In genomic region chr13:84346569-84346968, GRCm38 (mm10) we compare ENCODE assay signal across 11 mouse cellular contexts.
DNase-seq lines count a peak whose midpoint lies in the region; ATAC-seq lines count a peak whose summit lies in the region.
"Had no signal": no experiment of that assay in that cellular context is flagged by ENCODE, and none has a peak within 500 bp of the region (broad histone marks: within the 10 kb centered on the region; RNA-seq: fewer than 3 reads in every experiment).

No protein-coding gene starts in this region.

- H3K4me1 ChIP-seq in heart, embryonic 16.5 days (ENCODE audit: control insufficient read depth, insufficient read depth, low read length), result peaks cover 12% of the 10 kb centered on the region
- peaks cover 21% of the 10 kb centered on the region for H3K4me1 ChIP-seq in forebrain, embryonic 11.5 days (replicated peaks; ENCODE audit: control insufficient read depth, insufficient read depth, low read length)
- H3K4me1 ChIP-seq in hindbrain, embryonic 15.5 days (replicated peaks), result peaks cover 51% of the 10 kb centered on the region
- H3K4me1 ChIP-seq in neural tube, embryonic 13.5 days (replicated peaks), result peaks cover 67% of the 10 kb centered on the region

- ATAC-seq in heart, embryonic 16.5 days (replicated peaks; ENCODE audit: extremely low read depth, insufficient read depth, low FRiP score), result no peak
- ATAC-seq in forebrain, embryonic 11.5 days (replicated peaks; ENCODE audit: low FRiP score), result no peak
- ATAC-seq in hindbrain, embryonic 15.5 days (ENCODE audit: low FRiP score, low read depth), result no peak
- no peak for ATAC-seq in neural tube, embryonic 13.5 days (ENCODE audit: low read depth)

- DNase-seq in heart, postnatal 14 days, result no peak
- DNase-seq in forebrain, embryonic 11.5 days (ENCODE audit: low spot score), result no peak
- DNase-seq in testis, postnatal 14 days (ENCODE audit: low spot score), result no peak
- DNase-seq in cerebellum, adult 9-11 months, result no peak
- no peak for DNase-seq in gastrocnemius, postnatal 36 days
- DNase-seq: kidney, adult 9 months; lung, postnatal 36 days had no signal

- H3K4me3 ChIP-seq in heart, embryonic 16.5 days (ENCODE audit: low read length), result peak overlapping the region; percentile 0; the same call in 1 of the 2 replicates
- peak overlapping the region; percentile 18 for H3K4me3 ChIP-seq in forebrain, embryonic 11.5 days (ENCODE audit: low read depth, low read length)
- H3K4me3 ChIP-seq in hindbrain, embryonic 15.5 days, result peak overlapping the region; percentile 22
- peak overlapping the region; percentile 31 for H3K4me3 ChIP-seq in neural tube, embryonic 13.5 days

- H3K9ac ChIP-seq in heart, embryonic 16.5 days (ENCODE audit: low read length), result no peak overlapping the region
- H3K9ac ChIP-seq in forebrain, embryonic 11.5 days (ENCODE audit: low read length), result peak overlapping the region; percentile 75
- H3K9ac ChIP-seq in hindbrain, embryonic 15.5 days, result peak overlapping the region; percentile 57
- peak overlapping the region; percentile 82 for H3K9ac ChIP-seq in neural tube, embryonic 13.5 days
- H3K9ac ChIP-seq: embryonic facial prominence, embryonic 13.5 days had no signal

- H3K9me3 ChIP-seq in heart, embryonic 16.5 days (replicated peaks; ENCODE audit: control insufficient read depth, low read length), result no peaks in the 10 kb centered on the region
- H3K9me3 ChIP-seq in forebrain, embryonic 11.5 days (ENCODE audit: control insufficient read depth, low read length), result no peaks in the 10 kb centered on the region
- H3K9me3 ChIP-seq in hindbrain, embryonic 15.5 days, result no peaks in the 10 kb centered on the region
- H3K9me3 ChIP-seq in neural tube, embryonic 13.5 days, result no peaks in the 10 kb centered on the region
- H3K9me3 ChIP-seq: embryonic facial prominence, embryonic 13.5 days had no signal

- H3K36me3 ChIP-seq in heart, embryonic 16.5 days (ENCODE audit: control insufficient read depth, insufficient read depth), result no peaks in the 10 kb centered on the region
- no peaks in the 10 kb centered on the region for H3K36me3 ChIP-seq in forebrain, embryonic 11.5 days (ENCODE audit: control insufficient read depth, insufficient read depth, low read length)
- H3K36me3 ChIP-seq in hindbrain, embryonic 15.5 days, result no peaks in the 10 kb centered on the region
- no peaks in the 10 kb centered on the region for H3K36me3 ChIP-seq in neural tube, embryonic 13.5 days
- H3K36me3 ChIP-seq: embryonic facial prominence, embryonic 13.5 days had no signal

- no peak overlapping the region for H3K4me2 ChIP-seq in heart, embryonic 16.5 days (ENCODE audit: low read depth, low read length)
- H3K4me2 ChIP-seq in forebrain, embryonic 11.5 days (ENCODE audit: low read depth, low read length, severe bottlenecking), result peak overlapping the region; percentile 46
- peak overlapping the region; percentile 91 for H3K4me2 ChIP-seq in hindbrain, embryonic 15.5 days
- H3K4me2 ChIP-seq in neural tube, embryonic 13.5 days, result peak overlapping the region; percentile 71

- H3K27me3 ChIP-seq in heart, embryonic 16.5 days (ENCODE audit: control insufficient read depth, insufficient read depth, low read length), result peaks cover 45% of the 10 kb centered on the region
- 0 out of 2 replicates have a peak, but pooled peaks cover 2% of the 10 kb centered on the region for H3K27me3 ChIP-seq in forebrain, embryonic 11.5 days (ENCODE audit: control insufficient read depth, insufficient read depth, low read length)
- no peaks in the 10 kb centered on the region for H3K27me3 ChIP-seq in hindbrain, embryonic 15.5 days
- H3K27me3 ChIP-seq in neural tube, embryonic 13.5 days, result no peaks in the 10 kb centered on the region

- H3K27ac ChIP-seq in heart, embryonic 16.5 days (ENCODE audit: low read length), result no peak overlapping the region
- peak overlapping the region; percentile 82 for H3K27ac ChIP-seq in forebrain, embryonic 11.5 days (ENCODE audit: low read depth, low read length)
- H3K27ac ChIP-seq in hindbrain, embryonic 15.5 days (replicated peaks), result peak overlapping the region; percentile 99
- peak overlapping the region; percentile 99 for H3K27ac ChIP-seq in neural tube, embryonic 13.5 days (replicated peaks)
- H3K27ac ChIP-seq: embryonic facial prominence, embryonic 13.5 days had no signal

- WGBS in heart, embryonic 16.5 days, result 0% methylated on average over 2 of the region's 2 CpGs
- WGBS in forebrain, embryonic 11.5 days, result 0% methylated on average over 2 of the region's 2 CpGs
- 0% methylated on average over 2 of the region's 2 CpGs for WGBS in hindbrain, embryonic 15.5 days
- WGBS in neural tube, embryonic 13.5 days, result 1% methylated on average over 2 of the region's 2 CpGs

- intact Hi-C loops in heart, postnatal 14 days (cut with DNase I), result loop anchor here (5.0 kb wide), 2 partner anchors 124 to 629 kb away; partner anchors contain the start of gene Tmem161b
- intact Hi-C loops in gastrocnemius, postnatal 36 days (cut with DNase I), result loop anchor here (10.0 kb wide), 1 partner anchor 632 kb away; no protein-coding TSS in a partner anchor
